Mouse (Mus musculus) lung, adult 2 months (tissue): Measurements from ENCODE around the gene Crispld2.

ENCODE experiments used
- CTCF ChIP-seq: fragments of 200-500 bp; IDR thresholded peaks from 2 replicates; pipeline ENCODE4 v1.5.1; 2011; ENCODE audit warnings: mild to moderate bottlenecking, low read length, control low read depth; ENCODE audit not compliant: insufficient read depth
- POLR2A ChIP-seq: fragments of 200-500 bp; IDR thresholded peaks from 2 replicates; pipeline ENCODE4 v1.6.1; 2011; ENCODE audit warnings: low read depth, mild to moderate bottlenecking, control low read depth, low read length, borderline replicate concordance; ENCODE audit errors: extremely low read depth

DNA sequence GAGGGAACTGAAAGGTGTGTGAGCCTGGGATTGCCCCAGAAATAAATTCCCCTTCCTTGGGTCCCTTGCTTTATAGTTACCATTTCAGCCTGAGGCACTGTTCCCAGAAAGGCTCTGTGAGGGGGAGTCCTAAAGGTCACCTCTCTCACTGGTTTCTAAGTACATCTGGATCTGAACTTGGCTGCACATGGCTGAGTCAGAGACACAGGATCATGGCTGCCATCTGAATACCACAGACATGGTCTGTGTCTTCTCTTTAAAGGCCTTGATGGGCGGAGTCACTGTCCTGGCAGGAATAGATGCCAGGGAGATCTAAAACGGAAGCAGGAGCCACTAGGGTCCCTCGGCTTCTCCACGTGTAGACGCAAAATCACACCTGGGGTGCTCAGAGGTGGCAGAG lies 38.2 kb downstream of the Crispld2 start:
- TF ChIP-seq POLR2A (no peak), CTCF (no peak)
